Mouse (Mus musculus): Measurements from ENCODE around the gene Odc1. TPM values are rescaled to one million over a fixed set of nuclear protein-coding genes. Genes with fewer than 3 reads are reported as not detected.

Odc1 gene
- total and polyA plus RNA-seq, 3 experiments, result 1,839 to 2,567 (median 2,455) TPM

DNA sequence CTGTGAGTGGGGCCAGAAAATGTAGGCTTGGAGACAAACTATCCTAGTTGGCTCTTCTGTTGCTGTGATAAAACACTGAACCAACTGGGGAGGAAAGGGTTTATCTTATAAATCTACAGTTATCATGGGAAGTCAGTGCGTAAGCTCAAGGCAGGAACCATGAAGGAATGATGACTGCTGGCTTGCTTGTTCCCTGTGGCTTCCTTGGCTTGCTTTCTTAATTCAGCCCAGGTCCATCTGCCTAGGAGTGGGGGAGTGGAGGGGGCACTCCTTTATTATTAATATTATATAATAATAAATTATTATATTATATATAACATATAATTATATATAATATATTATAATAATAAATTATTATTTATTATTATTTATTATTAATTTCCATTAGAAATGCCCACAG is 17.8 kb downstream of the Odc1 start:
- Histone ChIP-seq H3K27ac (ENCODE audit: insufficient read depth, low read depth) (no peak overlapping the region), H3K27me3 (replicated peaks) (no peaks in the 10 kb centered on the region), H3K79me2 (replicated peaks; ENCODE audit: control insufficient read depth, extremely low read depth, insufficient read depth, poor library complexity, severe bottlenecking) (no peaks in the 10 kb centered on the region), H3K9me3 (replicated peaks; ENCODE audit: low read length) (no peaks in the 10 kb centered on the region), H3K36me3 (replicated peaks in 1 of 2; ENCODE audit: control insufficient read depth in 1 of 2, insufficient read depth in 1 of 2, low read length in 1 of 2) (peaks cover 0 to 11% of the 10 kb centered on the region in 2 experiments), H3K9ac (ENCODE audit: insufficient read depth, low read depth) (no peak overlapping the region), H3K4me1 (ENCODE audit: control insufficient read depth in 1 of 2, insufficient read depth in 2 of 2) (peaks cover 0 to 22% of the 10 kb centered on the region in 2 experiments; a peak in 2 of 4 replicates), H3K4me3 (replicated peaks in 1 of 3; ENCODE audit: low read depth in 2 of 3, low read length in 2 of 3, poor library complexity in 1 of 3) (no peak overlapping the region), H3K4me2 (ENCODE audit: insufficient read depth, low read depth, poor library complexity, severe bottlenecking) (no peak overlapping the region)
- dilution Hi-C loops (cut with MboI; ENCODE audit: extremely low pct_ligation_motif_present, extremely low pct_unique_long_range_greater_than_20kb, low sequenced_read_pairs) (no loop called here), in situ Hi-C loops (cut with MboI; ENCODE audit: low pct_ligation_motif_present, low pct_unique_long_range_greater_than_20kb, low sequenced_read_pairs) (no loop called here)
- TF ChIP-seq E2F4 (IDR thresholded peaks at IDR 0.05; ENCODE audit: insufficient replicate concordance, low read depth, low read length), result no peak
- no peak for DNase-seq (ENCODE audit: extremely low read depth)

DNA sequence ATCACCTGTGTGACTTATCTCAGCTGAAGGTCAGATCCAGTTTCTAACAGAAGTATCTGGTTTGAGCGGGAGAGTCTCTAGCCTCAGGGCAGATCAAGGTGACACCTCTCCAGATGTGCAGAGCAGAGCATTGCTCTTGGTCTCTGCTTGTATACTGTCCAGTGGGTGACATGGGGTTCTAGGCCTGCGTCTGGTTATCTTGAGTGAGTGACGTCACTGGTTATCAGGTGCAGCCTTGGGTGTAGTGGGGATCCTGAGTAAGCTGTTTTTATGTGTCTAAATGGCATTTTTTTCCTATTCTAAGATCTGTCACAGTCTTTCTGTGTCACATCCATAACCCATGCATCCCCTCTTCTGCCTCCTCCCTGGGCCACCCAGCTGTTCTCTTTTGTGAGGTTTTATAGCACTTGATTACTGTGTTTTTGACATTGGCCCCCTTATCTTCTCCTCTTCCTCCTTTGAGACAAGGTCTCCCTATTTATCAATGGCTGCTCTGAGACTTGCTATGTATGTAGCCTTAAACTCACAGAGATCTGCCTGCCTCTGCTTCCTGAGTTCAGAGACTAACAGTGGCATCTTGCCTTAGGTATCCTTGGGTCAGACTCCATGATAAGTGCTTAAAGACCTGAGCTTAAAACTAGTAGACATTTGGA is 20.9 kb downstream of the Odc1 start:
- dilution Hi-C loops (cut with MboI; ENCODE audit: extremely low pct_ligation_motif_present, extremely low pct_unique_long_range_greater_than_20kb, low sequenced_read_pairs), result no loop called here
- H3K79me2 ChIP-seq (replicated peaks; ENCODE audit: control insufficient read depth, extremely low read depth, insufficient read depth, poor library complexity, severe bottlenecking), result no peaks in the 10 kb centered on the region
- in situ Hi-C loops (cut with MboI; ENCODE audit: low pct_ligation_motif_present, low pct_unique_long_range_greater_than_20kb, low sequenced_read_pairs), result no loop called here
- no peak overlapping the region for H3K27ac ChIP-seq (ENCODE audit: insufficient read depth, low read depth)
- H3K4me2 ChIP-seq (ENCODE audit: insufficient read depth, low read depth, poor library complexity, severe bottlenecking), result no peak overlapping the region
- peaks cover 4 to 20% of the 10 kb centered on the region in 2 experiments for H3K36me3 ChIP-seq (replicated peaks in 1 of 2; ENCODE audit: control insufficient read depth in 1 of 2, insufficient read depth in 1 of 2, low read length in 1 of 2)
- H3K4me1 ChIP-seq (ENCODE audit: control insufficient read depth in 1 of 2, insufficient read depth in 2 of 2), result peaks cover 0 to 22% of the 10 kb centered on the region in 2 experiments; a peak in 2 of 4 replicates
- TF ChIP-seq ZC3H11A (IDR thresholded peaks at IDR 0.05; ENCODE audit: low read depth, low read length) (no peak), UBTF (IDR thresholded peaks at IDR 0.05; ENCODE audit: low read depth, low read length) (no peak)
- no peak for DNase-seq (ENCODE audit: extremely low read depth)
- no peak overlapping the region for H3K9ac ChIP-seq (ENCODE audit: insufficient read depth, low read depth)
- H3K9me3 ChIP-seq (replicated peaks; ENCODE audit: low read length), result no peaks in the 10 kb centered on the region
- H3K4me3 ChIP-seq (replicated peaks in 1 of 3; ENCODE audit: low read depth in 2 of 3, low read length in 2 of 3, poor library complexity in 1 of 3), result no peak overlapping the region
- H3K27me3 ChIP-seq (replicated peaks), result no peaks in the 10 kb centered on the region

DNA sequence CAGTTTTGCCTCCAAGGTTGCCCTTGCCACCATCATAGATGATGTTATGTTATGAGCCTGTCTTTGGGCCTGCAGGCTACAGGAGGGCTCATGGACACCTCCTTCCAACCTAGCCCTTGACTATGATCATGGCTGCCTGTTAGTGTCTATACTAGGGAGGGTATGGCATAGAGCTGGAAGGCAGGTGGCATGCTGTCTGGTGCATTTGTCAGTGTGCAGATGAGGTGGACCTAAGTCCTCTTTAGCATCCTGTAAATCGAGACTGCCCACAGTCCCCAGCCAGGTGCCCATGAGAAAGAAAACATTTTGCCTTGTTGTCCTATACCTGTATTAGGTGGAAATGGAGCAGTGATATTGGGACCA is 21.4 kb downstream of the Odc1 start:
- H3K4me2 ChIP-seq (ENCODE audit: insufficient read depth, low read depth, poor library complexity, severe bottlenecking), result no peak overlapping the region
- in situ Hi-C loops (cut with MboI; ENCODE audit: low pct_ligation_motif_present, low pct_unique_long_range_greater_than_20kb, low sequenced_read_pairs), result no loop called here
- no peak for TF ChIP-seq GABPA (IDR thresholded peaks at IDR 0.05; ENCODE audit: insufficient replicate concordance, low read depth, low read length)
- TF ChIP-seq NELFE (IDR thresholded peaks at IDR 0.05; ENCODE audit: low read depth, low read length), result no peak
- no peak for TF ChIP-seq NRF1 (IDR thresholded peaks at IDR 0.05; ENCODE audit: low read depth, low read length)
- peaks cover 0 to 22% of the 10 kb centered on the region in 2 experiments; a peak in 2 of 4 replicates for H3K4me1 ChIP-seq (ENCODE audit: control insufficient read depth in 1 of 2, insufficient read depth in 2 of 2)
- H3K27me3 ChIP-seq (replicated peaks), result no peaks in the 10 kb centered on the region
- no peaks in the 10 kb centered on the region for H3K9me3 ChIP-seq (replicated peaks; ENCODE audit: low read length)
- no peak overlapping the region for H3K4me3 ChIP-seq (replicated peaks in 1 of 3; ENCODE audit: low read depth in 2 of 3, low read length in 2 of 3, poor library complexity in 1 of 3)
- no peak overlapping the region for H3K27ac ChIP-seq (ENCODE audit: insufficient read depth, low read depth)
- dilution Hi-C loops (cut with MboI; ENCODE audit: extremely low pct_ligation_motif_present, extremely low pct_unique_long_range_greater_than_20kb, low sequenced_read_pairs), result no loop called here
- H3K36me3 ChIP-seq (replicated peaks in 1 of 2; ENCODE audit: control insufficient read depth in 1 of 2, insufficient read depth in 1 of 2, low read length in 1 of 2), result peaks cover 4 to 20% of the 10 kb centered on the region in 2 experiments
- H3K79me2 ChIP-seq (replicated peaks; ENCODE audit: control insufficient read depth, extremely low read depth, insufficient read depth, poor library complexity, severe bottlenecking), result no peaks in the 10 kb centered on the region
- H3K9ac ChIP-seq (ENCODE audit: insufficient read depth, low read depth), result no peak overlapping the region
- no peak for DNase-seq (ENCODE audit: extremely low read depth)
